Mouse (Mus musculus) T-cell, adult 2 months (primary cell): ENCODE measurements around the gene Ercc6.

Source experiments
- DNase-seq: peaks from one replicate; pipeline ENCODE4 v3.0.0; 2022; ENCODE audit warnings: low spot score

The Ercc6 gene

DNA sequence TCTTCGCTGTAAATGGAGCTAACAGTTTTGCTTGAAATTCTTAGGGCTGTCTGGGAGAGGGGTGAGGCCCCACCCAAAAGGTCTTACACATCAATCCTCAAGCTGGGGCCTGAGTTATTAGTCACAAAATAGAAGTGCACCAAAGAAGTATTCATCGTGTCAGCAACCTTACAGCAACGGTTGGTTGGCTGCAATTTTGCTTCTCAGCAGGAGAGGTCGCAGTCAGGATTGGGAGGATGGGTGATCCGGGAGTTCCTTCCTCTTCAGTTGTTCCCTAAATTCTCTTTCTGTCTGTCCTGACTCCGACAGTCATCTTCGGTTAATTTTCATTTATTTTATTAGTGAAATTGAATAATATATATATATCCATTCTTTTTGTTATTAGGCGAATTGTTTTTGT lies 59.2 kb downstream of the Ercc6 start:
- DNase-seq = no peak

DNA sequence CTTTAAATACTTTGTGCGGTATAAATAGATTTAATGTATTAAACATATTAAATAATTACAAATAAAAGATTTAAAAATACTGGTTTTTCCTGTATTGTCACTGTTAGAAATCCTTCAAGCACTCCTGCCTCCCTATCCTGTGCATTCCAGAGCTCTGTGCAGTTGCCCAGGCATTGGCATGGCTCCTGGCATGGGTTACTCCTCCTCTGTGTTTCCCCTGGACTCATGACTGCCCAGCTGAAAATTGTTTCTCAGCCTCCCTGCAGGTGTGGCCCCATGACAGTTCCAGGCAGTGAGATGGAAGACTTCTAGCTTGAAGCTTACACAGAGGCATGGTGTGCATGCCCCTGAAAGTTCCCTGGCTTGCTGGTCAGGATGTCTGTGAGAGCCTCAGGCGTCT lies 65.1 kb downstream of the Ercc6 start:
- no peak for DNase-seq

DNA sequence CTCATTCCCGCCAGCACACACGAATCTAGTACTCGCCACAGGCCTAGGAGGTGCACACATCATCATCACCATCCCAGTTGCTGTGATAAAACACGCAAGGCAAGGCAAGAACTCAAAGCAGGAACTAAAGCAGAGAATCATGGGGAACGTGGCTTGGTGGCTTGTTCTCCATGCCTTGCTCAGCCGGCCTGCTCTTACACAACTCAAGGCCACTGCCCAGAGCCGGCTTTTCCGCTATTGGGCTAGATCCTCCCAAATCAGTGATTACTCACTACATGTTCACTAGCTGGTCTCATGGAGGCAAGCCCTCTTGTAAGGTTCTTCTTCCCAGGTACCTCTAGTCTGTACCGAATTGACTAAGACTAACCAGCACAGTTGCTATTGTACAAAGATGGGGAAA lies 70.4 kb downstream of the Ercc6 start:
- no peak for DNase-seq

GRCm38 (mm10) chr14:32587013-32587784 lies 73.9 kb downstream of the Ercc6 start:
- DNase-seq = peak; percentile 37

DNA sequence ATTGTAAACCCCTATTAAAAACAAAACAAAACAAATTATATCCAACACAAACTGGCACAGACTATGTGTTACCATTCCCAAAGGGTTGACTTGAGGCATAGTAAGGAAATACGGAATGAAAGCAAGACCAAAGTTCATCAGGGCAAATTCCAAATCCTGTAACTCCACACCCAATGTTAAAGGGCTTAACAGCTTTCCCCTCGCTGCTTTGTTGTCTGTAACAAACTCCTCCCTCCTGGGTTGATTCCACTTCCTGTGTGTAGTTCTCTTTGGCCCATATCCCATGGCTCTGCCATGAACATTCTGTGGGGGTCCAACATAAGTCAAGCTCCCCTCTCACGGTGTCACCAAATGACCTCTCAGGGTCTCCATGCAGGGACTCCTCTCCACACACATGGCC lies 77.1 kb downstream of the Ercc6 start:
- DNase-seq = no peak

DNA sequence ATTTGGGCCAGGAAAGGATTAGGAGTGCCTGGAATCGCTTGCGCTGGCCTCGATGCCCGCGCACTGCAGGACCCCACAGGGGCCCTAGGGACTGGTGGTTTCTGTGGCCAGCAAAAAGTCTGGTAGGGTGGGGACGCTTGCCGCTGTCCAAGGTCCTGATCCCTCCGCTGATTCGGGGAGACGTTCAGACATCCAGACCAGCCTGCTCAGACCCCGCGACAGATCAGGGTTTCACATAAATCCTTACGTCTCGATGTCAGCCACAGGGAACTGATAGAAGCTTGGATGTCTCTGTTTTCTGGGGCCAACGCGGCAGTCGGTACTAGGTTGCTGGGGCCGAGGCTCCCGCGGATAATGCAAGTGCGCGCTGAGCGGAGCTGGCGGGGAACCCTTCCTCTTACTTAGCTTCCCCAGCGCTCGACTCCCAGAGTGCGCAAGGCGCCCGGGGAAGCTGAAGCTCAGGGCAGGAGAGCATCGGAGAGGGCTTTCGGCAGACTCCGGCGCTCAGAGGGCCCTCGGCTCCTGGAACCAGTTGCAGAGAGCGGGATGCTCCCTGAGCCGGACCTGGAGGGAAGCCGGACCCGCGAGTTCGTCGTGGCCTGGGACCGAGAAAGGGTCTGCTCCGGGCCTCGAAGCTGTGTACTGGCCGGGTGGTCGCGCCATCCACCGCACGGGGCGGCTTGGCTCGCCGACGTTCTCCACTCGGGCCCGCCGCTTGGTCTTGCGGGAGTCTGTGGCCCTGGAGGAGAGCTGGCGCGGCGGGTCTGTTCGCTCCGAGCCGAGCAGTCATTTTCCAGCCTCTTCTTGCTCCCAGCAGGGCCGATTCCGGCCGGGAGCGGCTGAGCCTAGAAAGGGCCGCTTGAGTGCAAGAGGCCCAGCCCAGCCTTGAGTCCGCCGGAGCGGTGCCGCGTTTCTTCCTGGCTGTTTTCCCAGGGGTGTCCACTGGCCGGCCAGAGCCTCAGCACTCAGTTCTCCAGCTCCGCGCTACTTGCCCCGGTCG lies 84.2 kb downstream of the Ercc6 start:
- no peak for DNase-seq

GRCm38 (mm10) chr14:32598437-32599219 lies 85.3 kb downstream of the Ercc6 start:
- no peak for DNase-seq

GRCm38 (mm10) chr14:32599290-32600041 lies 86.1 kb downstream of the Ercc6 start, which contains the start of gene Prrxl1:
TSS of gene Prrxl1 (plus strand) at chr14:32599407.
- no peak for DNase-seq

- no peak for DNase-seq
Observed at GRCm38 (mm10) chr14:32600110-32600509, 86.8 kb downstream of the Ercc6 start.

DNA sequence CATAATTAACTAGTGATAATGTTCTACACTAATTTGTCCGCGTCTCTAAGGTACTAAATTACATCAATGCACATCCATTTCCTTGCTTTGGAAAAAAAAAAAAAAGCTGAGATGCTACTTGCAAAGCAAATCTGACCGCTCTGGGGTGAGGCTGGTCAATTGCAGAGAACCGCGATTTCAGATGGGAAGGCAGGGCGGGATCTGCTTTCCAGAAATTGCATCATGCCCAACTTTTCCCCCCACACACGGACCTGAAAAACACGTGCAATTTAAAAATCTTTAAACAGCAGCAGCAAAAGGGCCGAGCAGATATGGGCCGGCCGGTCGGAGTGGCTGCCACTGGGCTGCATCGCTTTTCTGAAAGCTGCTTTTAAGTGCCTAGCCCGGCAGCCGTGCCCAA lies 92.2 kb downstream of the Ercc6 start:
- DNase-seq = no peak

GRCm38 (mm10) chr14:32606316-32606715 lies 93.0 kb downstream of the Ercc6 start:
- DNase-seq = no peak

DNA sequence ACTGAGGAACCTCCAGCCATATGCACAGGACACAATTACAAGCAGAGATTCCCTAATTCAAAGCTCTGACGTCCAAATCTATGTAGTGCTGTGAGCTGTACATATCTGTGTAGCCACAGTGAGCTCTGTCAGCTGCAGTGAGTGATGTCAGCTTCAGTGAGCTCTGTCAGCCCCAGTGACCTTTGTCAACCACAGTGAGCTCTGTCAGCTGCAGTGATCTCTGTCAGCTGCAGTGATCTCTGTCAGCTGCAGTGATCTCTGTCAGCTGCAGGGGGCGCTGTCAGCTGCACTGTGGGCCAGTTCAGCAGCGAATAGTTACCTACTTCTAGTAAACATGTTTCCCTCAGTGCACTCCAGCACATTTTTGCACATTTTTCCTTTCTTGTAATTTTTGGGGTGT lies 96.1 kb downstream of the Ercc6 start:
- DNase-seq = peak; percentile 5

DNA sequence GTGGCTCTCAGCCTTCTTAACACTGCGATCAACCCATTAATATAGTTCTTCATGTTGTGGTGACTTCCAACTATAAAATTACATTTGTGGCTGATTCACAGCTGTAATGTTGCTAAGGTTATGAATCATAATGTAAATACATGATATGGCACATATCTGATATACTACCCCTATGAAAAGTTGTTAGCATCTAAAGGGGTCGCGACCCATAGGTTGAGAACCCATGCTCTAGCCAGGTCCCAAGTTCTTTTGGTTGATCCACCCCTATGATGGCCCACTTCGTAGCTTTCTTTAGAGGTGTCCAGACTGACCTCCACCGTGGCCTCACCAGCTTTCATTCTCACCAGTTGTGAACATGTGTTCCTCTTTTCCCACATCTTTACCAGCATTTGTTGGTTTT lies 103.9 kb downstream of the Ercc6 start:
- DNase-seq = no peak

DNA sequence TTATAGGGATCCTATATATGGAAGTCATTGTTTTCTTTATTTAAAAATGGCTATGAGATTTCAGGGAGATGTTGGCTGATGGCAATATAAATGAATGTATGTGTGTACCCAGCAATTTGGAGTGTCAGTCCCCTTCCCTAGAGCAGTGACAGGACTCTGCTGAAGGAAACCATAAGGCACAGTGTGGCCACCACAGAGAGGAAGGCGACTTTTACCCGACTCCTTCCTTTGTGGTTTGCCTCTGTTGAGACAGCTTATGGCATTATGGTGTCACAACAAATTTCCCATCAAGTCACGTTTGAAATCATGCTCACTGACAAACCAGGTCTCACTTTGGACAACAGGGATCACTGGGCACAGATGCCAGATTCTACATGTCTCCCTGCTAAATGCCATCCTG lies 110.9 kb downstream of the Ercc6 start:
- DNase-seq = no peak

DNA sequence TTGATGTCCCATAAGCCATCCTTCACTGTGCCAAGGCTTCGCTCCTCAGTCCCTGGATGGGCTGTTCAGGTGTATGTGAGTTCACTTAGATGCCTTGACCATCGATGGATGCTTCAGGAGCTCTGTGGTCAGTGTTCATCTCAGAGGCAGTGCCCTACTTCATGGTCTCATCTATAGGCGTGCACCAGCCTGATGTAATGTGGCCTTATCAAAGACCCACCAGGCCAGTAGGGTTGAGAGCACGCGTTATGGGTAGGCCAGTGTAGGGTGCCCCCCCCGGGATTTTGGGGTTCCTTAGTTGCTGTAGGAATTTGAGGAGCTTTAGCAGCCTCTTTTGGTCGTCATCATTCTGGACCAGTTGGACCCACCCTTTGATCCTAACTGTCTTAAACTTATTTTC lies 111.5 kb downstream of the Ercc6 start:
- no peak for DNase-seq

DNA sequence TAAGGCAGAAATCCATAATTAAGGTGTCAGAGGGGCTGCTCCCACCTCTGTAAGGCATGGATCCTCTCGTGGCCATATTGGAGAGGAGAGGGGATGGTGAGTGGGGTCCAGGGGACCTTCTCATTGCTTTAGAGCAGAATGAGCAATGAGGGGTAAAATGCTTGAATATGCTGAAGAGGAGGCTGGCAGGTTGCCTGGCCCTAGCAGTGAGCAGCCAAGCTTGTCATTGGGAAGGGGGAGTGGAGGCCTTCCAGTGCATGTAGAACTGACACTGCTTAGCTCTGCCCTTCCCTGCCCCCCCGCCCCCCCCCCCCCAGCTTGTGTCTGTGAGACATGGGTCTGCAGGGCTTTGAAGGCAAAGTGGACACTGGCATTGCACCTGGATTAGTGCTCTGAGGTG lies 114.0 kb downstream of the Ercc6 start:
- no peak for DNase-seq

DNA sequence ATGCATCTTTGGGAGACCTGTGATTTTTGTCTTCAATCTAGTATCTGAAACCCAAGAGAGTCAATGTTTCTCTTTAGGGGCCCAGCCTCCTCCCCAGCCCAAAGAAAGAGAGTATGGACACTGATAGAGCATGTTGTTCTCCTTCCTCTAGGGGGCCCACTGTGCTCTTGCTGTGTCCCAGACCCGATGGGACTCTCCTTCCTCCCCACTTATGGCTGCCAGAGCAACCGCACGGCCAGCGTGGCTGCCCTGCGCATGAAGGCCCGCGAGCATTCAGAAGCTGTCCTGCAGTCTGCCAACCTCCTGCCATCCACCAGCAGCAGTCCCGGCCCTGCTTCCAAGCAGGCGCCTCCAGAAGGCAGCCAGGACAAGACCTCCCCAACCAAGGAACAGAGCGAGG lies 115.3 kb downstream of the Ercc6 start:
- no peak for DNase-seq
